Mouse (Mus musculus) layer of hippocampus, postnatal 10 days (tissue): ENCODE data around the gene Nudt13. TPM values are rescaled to one million over a fixed set of nuclear protein-coding genes. Genes with fewer than 3 reads are reported as not detected.
"Not testable (repeated sequence)": the region's sequence is repeated elsewhere in the genome, so short reads cannot be mapped to it uniquely, and the experiment has no call there.

ENCODE experiments used
- DNase-seq, 2 experiments: peaks; one replicate each; pipeline ENCODE4 v3.0.0; 2021; ENCODE audit warnings: low spot score in 2 of 2
- long read RNA-seq: library from polyadenylated mRNA; stranded (forward); transcript quantifications from one replicate; pipeline ENCODE4 v2.0.0, GENCODE M21; 2023
- total RNA-seq, 2 experiments: library from RNA; stranded (reverse); gene quantifications; 2 replicates each; pipeline ENCODE4 v1.2.3; 2021

Gene Nudt13
- 10 to 100 TPM; 19.5 to 20.6 TPM for total RNA-seq
- long read RNA-seq, partial matches to known transcripts: 0 of 6 reads
- long read RNA-seq, other reads (novel, unspliced or antisense): 5 of 6 reads

GRCm38 (mm10) chr14:20294117-20294892 is at the start of gene Nudt13:
Gene Nudt13, plus strand, starts transcription at chr14:20294697.
- peak; percentile 76 to 80 for DNase-seq

GRCm38 (mm10) chr14:20245318-20245717 is 49.2 kb upstream of the Nudt13 start:
- no peak for DNase-seq

DNA sequence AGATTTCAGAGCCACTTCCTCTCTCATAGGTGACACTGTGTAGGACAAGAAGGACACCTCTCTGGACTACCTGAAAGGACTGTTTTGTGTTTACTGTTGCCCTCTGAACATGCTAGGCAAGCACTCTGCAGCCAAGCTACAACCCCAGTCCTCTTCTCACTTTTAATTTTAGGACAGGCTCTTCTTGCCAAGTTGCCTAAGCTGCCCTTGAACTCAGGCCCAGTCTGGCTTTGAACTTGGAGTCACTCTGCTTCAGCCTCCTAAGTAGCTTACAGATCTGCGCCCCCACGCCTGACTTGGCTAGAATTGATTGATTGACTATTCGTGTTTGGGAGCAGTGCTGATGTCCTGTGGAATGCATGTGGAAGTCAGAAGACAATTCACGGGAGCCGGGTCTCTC is 48.6 kb upstream of the Nudt13 start:
- no peak for DNase-seq

GRCm38 (mm10) chr14:20246811-20247266 is 47.7 kb upstream of the Nudt13 start:
- DNase-seq: no peak

DNA sequence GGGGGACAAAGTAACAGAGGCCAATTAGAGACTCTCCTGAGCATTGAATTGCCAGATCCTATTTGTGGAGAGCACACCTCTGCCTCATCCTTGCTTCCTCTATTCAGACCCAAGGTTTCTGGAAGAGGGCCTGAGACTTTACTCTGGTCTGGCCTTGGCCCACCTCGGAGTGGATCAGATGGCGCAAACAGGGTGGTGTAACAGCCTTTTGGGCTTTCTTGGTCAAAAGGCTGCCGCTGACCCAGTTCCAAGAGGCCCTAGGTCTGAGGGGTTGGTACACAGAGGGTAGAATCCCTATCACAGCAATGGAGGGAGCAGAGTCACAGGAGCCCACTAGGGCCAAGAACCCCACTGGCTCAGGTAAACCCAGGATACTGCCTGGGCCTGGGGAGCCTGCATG is 46.5 kb upstream of the Nudt13 start:
- DNase-seq: no peak

- DNase-seq: peak; percentile 56 to 68
Measured at GRCm38 (mm10) chr14:20250237-20251171, 44.0 kb upstream of the Nudt13 start.

DNA sequence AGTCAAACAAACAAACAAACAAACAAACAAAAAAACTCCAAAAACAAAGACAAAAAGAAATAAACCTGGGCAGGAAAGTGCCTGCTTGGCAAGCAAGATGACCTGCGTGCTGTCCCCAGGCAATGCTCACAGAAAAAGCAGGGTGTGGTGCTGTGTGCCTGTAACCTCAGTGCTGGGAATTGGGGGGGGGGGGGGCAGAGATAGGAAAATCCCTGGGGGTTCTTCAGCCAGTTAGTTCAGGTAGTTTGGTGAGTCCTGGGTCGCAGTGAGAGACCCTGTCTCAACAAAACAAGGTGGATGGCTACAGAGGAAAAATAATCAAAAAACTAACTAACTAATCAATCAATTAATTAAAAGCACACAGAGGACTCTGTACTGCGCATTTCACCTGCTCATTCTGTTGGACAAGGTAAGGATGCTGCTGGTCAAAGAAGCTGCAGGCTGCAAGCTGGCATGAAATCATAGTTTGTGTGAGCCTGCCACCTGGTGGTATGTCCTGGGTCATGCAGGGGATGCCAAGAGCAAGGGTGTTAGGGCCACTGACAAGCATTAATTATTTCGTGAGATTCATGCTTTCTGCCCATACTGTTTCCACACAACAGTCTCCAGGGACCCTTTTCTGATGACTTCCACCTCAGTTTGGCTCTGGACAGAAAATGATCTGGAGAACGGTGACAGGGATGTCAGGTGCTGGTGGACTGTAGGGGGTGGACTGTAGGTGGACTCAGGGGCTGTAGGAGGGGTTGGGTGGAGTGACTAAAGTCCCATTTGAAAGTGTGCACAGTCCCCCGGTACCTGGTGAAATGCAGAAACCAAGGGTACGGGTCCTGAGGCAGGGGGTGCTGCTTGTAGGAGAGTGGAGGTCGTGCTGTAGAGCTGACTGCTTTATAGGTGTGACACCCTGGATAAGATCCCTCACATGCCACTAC is 36.0 kb upstream of the Nudt13 start:
- peak; percentile 91 to 92 for DNase-seq

- DNase-seq: no peak
Measured at GRCm38 (mm10) chr14:20262346-20262745, 32.2 kb upstream of the Nudt13 start.

DNA sequence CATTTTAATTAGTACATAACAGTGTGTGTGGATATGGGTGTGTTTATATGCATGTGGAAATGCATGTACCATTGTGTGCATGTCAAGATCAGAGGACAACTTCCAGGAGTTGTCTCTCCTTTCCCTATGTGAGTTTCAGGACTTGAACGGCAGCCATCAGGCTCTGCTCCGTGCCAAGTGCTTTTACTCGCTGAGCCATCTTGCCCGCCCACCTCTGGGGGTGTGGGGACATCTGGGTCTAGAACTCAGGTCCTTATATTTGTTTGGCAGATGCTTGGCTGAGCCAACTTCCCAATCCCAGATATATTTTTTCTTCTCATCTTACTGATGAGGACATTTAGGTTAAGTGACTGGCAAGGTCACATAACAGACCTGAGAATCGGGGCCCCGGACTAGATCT is 26.1 kb upstream of the Nudt13 start:
- peak; percentile 47 to 49 for DNase-seq

DNA sequence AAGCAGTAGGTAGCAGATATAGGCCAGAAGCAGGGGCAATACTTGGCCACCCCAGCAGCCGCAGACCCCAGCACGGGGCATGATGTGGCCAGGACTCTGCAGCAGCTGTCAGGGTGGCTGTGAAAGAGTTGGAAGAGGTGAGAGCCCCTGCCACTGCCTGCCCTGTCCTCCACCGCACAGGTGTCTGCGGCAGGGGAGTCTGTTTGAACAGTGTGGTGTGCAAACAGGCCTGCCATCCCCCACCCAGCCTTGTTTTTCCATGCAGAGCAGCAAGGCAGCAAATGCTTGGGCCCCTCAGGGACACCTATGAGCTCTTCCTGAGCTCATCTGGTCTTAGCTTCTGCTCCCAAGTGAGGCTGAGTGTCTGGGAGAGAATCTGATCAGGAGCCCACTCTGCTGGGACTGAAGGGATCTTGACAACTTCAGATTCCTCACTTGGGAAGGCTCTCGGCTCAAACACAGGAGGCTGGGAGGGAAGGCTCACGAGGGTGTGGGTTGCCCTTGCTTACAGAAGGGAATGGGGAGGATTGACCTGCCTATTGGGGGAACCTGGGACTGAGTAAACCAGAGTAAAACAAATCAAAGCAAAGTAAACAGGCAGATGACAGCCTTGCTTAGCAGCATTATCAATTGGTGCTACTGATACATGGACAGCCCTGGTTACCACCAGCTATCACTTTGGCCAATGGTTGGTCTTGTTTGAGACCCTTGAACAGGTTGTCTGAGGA is 25.3 kb upstream of the Nudt13 start, which contains the start of gene Kcnk16:
TSS of gene Kcnk16 (minus strand) at position 118 of the 728 bp plus-strand sequence.
- DNase-seq: no peak

DNA sequence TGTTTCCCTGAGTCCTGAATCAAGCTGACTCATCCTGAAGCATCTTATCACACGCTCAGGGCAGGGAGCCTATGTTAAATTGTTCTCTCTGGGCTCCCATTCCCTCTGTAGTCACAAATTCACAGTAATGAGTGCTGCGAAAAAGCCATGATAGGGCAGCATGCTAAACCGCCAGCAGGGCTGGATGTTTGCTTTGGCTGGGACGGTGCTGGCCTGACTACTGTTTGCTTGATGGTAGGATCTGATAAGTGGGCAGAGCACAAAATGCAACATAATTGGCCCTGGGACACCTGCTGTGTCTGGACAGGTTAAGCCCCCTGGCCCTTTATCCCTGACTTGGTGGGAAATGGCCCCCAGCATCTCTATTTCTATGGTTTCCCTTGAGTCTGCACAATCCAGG is 3.1 kb upstream of the Nudt13 start:
- DNase-seq: no peak

DNA sequence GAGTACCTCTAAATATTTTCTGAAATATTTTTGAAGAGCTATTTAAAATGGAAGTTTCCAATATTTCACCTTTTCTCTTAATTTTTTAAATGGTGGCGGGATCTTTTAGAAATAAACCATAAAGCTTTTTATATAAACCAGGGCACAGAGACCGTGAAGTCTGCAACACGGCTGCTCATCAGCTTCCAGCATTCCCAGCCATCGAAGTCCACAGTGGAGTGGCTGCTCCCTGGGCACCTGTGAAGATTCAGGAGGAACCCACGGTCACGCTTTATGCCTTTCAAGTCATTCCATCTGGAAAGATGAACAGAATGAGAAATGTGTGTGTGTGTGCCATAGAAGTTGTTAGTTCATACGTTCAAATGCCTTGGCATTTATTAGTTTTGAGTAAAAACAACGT is 450 bp downstream of the Nudt13 start:
- no peak for DNase-seq

GRCm38 (mm10) chr14:20297616-20298015 is 3.1 kb downstream of the Nudt13 start:
- no peak for DNase-seq

DNA sequence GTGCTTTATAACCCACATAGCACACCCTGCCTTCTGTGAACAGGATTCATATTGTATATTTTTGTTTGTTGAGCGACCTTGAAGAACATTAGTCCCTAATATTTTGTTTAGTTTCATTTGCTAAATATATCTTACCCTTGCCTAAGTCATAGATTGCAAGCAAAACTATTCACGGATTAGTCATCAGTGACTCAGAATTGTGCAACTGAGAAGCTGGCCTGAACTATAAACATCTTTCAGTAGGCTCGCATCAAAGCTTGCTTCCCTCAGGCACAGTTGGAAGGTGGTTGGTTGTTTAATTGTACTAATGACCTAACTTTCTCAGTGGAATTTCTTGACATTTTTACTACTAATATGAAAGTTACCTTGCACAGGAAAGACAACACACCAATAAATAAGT is 3.6 kb downstream of the Nudt13 start:
- DNase-seq: no peak

GRCm38 (mm10) chr14:20305085-20305484 is 10.6 kb downstream of the Nudt13 start:
- not testable (repeated sequence) for DNase-seq

DNA sequence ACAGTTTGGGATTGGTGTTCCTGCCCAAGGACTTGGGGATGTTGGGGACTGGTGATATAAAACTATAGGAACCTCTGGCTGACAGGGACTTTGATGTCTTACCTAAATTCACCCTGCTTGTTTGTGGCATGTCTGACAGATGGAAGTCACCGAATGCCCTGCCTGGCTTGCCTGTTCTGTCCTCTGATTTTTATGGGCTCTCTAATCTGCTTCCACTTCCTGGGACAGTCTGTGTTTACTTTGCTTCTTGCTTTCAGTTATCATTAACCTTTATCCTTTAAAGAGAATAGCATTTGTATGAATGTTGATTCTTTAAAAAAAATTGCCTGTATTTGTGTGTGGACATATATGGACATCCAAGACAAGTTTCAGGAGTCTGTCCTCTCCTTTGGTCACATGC is 20.6 kb downstream of the Nudt13 start:
- DNase-seq: no peak

GRCm38 (mm10) chr14:20319420-20319819 is 24.9 kb downstream of the Nudt13 start:
- peak; percentile 54 to 62 for DNase-seq

DNA sequence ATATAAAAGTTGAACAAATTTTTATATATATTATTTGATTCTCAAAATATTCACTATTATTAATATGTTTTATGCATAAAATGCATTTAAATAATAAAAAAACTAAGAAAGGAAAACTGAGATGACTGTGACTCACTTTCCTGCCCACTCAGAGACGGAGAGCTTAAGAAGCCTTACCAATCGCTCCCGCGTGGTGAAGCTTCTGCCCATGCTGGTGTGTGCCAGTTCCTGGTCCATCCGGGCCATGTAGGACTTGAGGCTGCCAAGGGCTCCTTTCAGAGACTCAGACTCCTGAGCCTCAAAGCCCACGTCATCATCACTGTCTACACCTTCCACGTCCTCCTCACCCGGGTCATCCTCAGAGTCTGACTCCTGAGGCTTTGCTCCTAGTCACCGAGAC is 29.7 kb downstream of the Nudt13 start:
- no peak for DNase-seq

GRCm38 (mm10) chr14:20328474-20328873 is 34.0 kb downstream of the Nudt13 start:
- no peak for DNase-seq

DNA sequence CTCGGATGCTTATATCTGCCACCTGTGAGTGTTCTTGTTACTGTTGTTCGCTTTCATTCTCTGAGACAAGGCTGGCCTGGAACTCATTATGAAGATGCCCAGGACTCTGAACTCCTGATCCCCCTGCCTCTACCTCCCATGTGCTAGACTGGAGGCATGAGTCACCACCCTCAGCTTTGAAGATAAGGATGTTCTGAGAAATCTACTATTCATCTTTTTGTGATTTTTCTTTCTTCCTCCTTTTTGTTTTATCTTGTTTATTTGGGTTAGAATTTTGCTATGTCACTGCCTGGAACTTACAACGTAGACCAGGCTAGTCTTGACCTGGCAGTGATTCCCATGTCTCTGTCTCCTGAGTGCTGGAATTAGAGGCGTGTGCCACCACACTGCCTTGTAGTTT is 36.8 kb downstream of the Nudt13 start:
- no peak for DNase-seq
